Mouse (Mus musculus) midbrain, embryonic 14.5 days (tissue): ENCODE data around the gene Rcan1. TPM values are rescaled to one million over a fixed set of nuclear protein-coding genes. Genes with fewer than 3 reads are reported as not detected.

ENCODE experiments used
- ATAC-seq: fragments of 200-750 bp; cut with Nextera tagmentation; 2 replicates; pipeline ENCODE4 v1.8.0; 2017; ENCODE audit warnings: moderate number of reproducible peaks, moderate library complexity; ENCODE audit not compliant: low FRiP score, low TSS enrichment
- DNase-seq: peaks from one replicate; pipeline ENCODE4 v3.0.0-alpha.2; 2015
- H3K27ac ChIP-seq: fragments of 300-500 bp; sonication (generic); replicated peaks from 2 replicates; pipeline ENCODE4 v1.5.1; 2014; ENCODE audit warnings: mild to moderate bottlenecking, low read depth, low read length, moderate library complexity
- H3K27me3 ChIP-seq: fragments of 300-500 bp; sonication (generic); 2 replicates; pipeline ENCODE4 v1.6.1; 2014; ENCODE audit warnings: low read length, control low read depth, mixed read lengths; ENCODE audit not compliant: control insufficient read depth, insufficient read depth
- H3K36me3 ChIP-seq: fragments of 300-500 bp; sonication (generic); 2 replicates; pipeline ENCODE4 v1.6.1; 2014; ENCODE audit warnings: low read length, control low read depth; ENCODE audit not compliant: control insufficient read depth, insufficient read depth
- H3K4me1 ChIP-seq: fragments of 300-500 bp; sonication (generic); 2 replicates; pipeline ENCODE4 v1.6.1; 2014; ENCODE audit warnings: mild to moderate bottlenecking, antibody characterized with exemption, low read length, control low read depth; ENCODE audit not compliant: control insufficient read depth, insufficient read depth
- H3K4me2 ChIP-seq: fragments of 300-500 bp; sonication (generic); 2 replicates; pipeline ENCODE4 v1.6.1; 2014; ENCODE audit warnings: mild to moderate bottlenecking, low read length, moderate library complexity
- H3K4me3 ChIP-seq: fragments of 300-500 bp; sonication (generic); replicated peaks from 2 replicates; pipeline ENCODE4 v1.5.1; 2014; ENCODE audit warnings: low read depth, low read length
- H3K9ac ChIP-seq: fragments of 300-500 bp; sonication (generic); replicated peaks from 2 replicates; pipeline ENCODE4 v1.6.1; 2014; ENCODE audit warnings: mild to moderate bottlenecking, low read length, moderate library complexity
- H3K9me3 ChIP-seq: fragments of 300-500 bp; sonication (generic); 2 replicates; pipeline ENCODE4 v1.6.1; 2016; ENCODE audit warnings: low read length, control low read depth, mixed read lengths; ENCODE audit not compliant: control insufficient read depth
- WGBS: fragments of 180-500 bp; shearing (Covaris S2); extraction: QIAGEN DNeasy Blood & Tissue Kit; methylation state at CpG from one replicate; pipeline ENCODE4 v1.1.7; 2014; 5-methylcytosine and 5-hydroxymethylcytosine counted together
- polyA plus RNA-seq: library from polyadenylated mRNA; unstranded; fragments of >200 nt; fragmentation: Nextera tagmentation; extraction: Ambion mirVana; gene quantifications from 2 replicates; pipeline ENCODE4 v1.2.1, GENCODE M21; 2014

Rcan1 gene
- polyA plus RNA-seq, 1 experiment from 2014 or later = 71.1 TPM

DNA sequence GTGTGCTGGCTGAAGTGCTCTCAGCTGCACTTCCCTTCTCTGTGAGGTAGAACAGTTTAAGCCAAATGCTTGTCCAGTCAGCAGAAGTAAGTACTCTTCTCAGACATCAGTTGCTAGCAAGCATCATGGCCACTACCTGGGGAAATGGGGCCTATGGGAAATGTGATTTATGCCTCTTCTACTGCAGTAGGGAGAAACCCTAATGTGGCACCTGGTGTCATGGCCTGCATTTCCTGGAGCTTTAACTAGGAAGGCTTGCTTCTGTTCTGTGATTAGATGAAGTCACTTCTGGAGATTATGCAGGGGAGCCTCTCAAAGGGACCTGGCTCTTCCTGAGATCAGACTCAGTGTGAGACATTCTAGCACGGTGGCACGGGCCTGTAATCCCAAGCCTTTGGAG, 60.3 kb downstream of the Rcan1 start:
- H3K27ac ChIP-seq = no peak overlapping the region
- H3K27me3 ChIP-seq = no peaks in the 10 kb centered on the region
- peaks cover 10% of the 10 kb centered on the region for H3K4me1 ChIP-seq
- no peak overlapping the region for H3K4me3 ChIP-seq
- DNase-seq (no peak), ATAC-seq (no peak)
- H3K9ac ChIP-seq = no peak overlapping the region
- H3K9me3 ChIP-seq = no peaks in the 10 kb centered on the region
- no peaks in the 10 kb centered on the region for H3K36me3 ChIP-seq
- no peak overlapping the region for H3K4me2 ChIP-seq
- WGBS = 74% methylated on average over 2 of the region's 2 CpGs

DNA sequence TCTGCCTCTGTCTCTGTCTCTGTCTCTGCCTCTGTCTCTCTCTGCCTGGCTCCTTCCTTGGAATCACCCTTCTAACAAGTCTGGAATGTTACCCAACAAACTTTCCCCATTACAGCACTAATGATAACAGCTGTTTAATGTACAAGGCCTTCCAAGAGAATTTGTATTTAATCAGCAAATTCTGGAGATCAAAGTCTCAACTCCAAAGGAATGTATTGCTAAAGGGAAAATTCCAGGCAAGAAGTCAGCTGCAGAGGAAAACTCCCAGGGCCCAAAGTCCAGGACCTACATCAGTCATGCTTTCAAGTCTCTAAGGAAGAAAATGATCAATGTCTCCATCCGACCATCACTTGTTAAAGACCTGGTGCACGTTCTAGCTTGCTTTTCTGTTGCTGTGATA, 62.8 kb downstream of the Rcan1 start:
- ATAC-seq = no peak
- DNase-seq = no peak
- Histone ChIP-seq H3K27ac (no peak overlapping the region), H3K27me3 (no peaks in the 10 kb centered on the region), H3K9me3 (no peaks in the 10 kb centered on the region), H3K4me3 (no peak overlapping the region), H3K36me3 (no peaks in the 10 kb centered on the region), H3K4me1 (peaks cover 9% of the 10 kb centered on the region), H3K4me2 (no peak overlapping the region), H3K9ac (no peak overlapping the region)
- 84% methylated on average over 2 of the region's 2 CpGs for whole genome bisulfite sequencing

GRCm38 (mm10) chr16:92404141-92404540, 66.5 kb downstream of the Rcan1 start:
- Histone ChIP-seq H3K27ac (no peak overlapping the region), H3K4me3 (no peak overlapping the region), H3K9me3 (no peaks in the 10 kb centered on the region), H3K9ac (no peak overlapping the region), H3K36me3 (no peaks in the 10 kb centered on the region), H3K4me1 (peaks cover 16% of the 10 kb centered on the region), H3K27me3 (no peaks in the 10 kb centered on the region), H3K4me2 (no peak overlapping the region)
- WGBS = 94% methylated on average over 2 of the region's 2 CpGs
- DNase-seq (no peak), ATAC-seq (no peak)

DNA sequence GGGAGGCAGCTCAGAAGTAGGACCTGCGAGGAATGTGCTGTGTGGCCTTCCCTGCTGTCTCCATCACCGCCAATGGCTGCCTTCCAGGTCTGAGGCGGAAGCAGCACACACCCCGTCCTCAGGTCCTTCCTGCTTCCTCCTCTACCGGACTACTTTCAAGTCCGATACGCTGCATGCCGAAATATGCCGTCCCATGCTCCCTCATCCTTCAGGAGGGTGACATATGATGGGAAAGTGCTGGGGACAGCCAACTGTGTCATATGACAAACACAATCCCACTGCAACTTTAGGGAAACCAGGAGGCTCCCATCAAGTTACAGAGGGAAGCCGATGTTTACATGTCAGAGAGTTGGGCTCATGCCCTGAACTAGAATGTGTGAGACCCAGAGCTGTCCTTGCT, 67.6 kb downstream of the Rcan1 start:
- ATAC-seq (no peak), DNase-seq (no peak)
- no peaks in the 10 kb centered on the region for H3K36me3 ChIP-seq
- H3K4me2 ChIP-seq = no peak overlapping the region
- no peaks in the 10 kb centered on the region for H3K27me3 ChIP-seq
- peaks cover 24% of the 10 kb centered on the region for H3K4me1 ChIP-seq
- no peak overlapping the region for H3K27ac ChIP-seq
- no peak overlapping the region for H3K9ac ChIP-seq
- no peaks in the 10 kb centered on the region for H3K9me3 ChIP-seq
- no peak overlapping the region for H3K4me3 ChIP-seq
- WGBS = 86% methylated on average over 10 of the region's 10 CpGs

- Histone ChIP-seq H3K36me3 (no peaks in the 10 kb centered on the region), H3K9ac (no peak overlapping the region), H3K4me1 (peaks cover 24% of the 10 kb centered on the region), H3K9me3 (no peaks in the 10 kb centered on the region), H3K27me3 (no peaks in the 10 kb centered on the region), H3K4me3 (no peak overlapping the region), H3K4me2 (no peak overlapping the region), H3K27ac (no peak overlapping the region)
- no peak for ATAC-seq
- WGBS = 37% methylated on average over 8 of the region's 8 CpGs
- DNase-seq = no peak
These were observed 68.5 kb downstream of the Rcan1 start for GRCm38 (mm10) chr16:92402216-92402615.

DNA sequence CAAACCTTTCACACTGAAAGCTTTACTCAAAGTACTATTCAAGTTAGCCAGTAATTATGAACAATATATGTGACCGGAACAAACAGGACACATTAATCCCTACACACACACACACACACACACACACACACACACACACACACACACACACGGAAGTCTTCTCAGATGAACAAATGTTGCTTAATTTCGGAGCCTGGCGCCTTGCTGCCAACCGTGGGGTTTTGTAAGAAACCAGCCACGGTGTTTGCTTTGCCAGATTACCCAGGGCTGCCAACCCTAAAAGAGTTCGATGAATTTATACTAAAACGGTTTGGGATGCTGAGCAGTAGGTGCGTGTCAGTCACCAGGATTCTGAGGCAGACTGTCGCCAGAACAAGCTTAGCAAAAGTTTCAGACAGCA, 69.5 kb downstream of the Rcan1 start:
- WGBS = 51% methylated on average over 10 of the region's 10 CpGs
- Histone ChIP-seq H3K27ac (no peak overlapping the region), H3K27me3 (no peaks in the 10 kb centered on the region), H3K4me2 (no peak overlapping the region), H3K4me3 (no peak overlapping the region), H3K9ac (no peak overlapping the region), H3K9me3 (no peaks in the 10 kb centered on the region), H3K4me1 (peaks cover 24% of the 10 kb centered on the region), H3K36me3 (peaks cover 7% of the 10 kb centered on the region)
- DNase-seq (no peak), ATAC-seq (no peak)

- peak; percentile 77 for ATAC-seq
- Histone ChIP-seq H3K27me3 (no peaks in the 10 kb centered on the region), H3K4me1 (peaks cover 24% of the 10 kb centered on the region), H3K36me3 (peaks cover 21% of the 10 kb centered on the region), H3K9me3 (no peaks in the 10 kb centered on the region), H3K4me2 (peak overlapping the region; percentile 72), H3K9ac (peak overlapping the region; percentile 48), H3K4me3 (peak overlapping the region; percentile 36), H3K27ac (peak overlapping the region; percentile 73)
- peak; percentile 91 for DNase-seq
- under 1% methylated on average over 37 of the region's 37 CpGs for WGBS
These were observed 70.9 kb downstream of the Rcan1 start for GRCm38 (mm10) chr16:92399490-92400458.

DNA sequence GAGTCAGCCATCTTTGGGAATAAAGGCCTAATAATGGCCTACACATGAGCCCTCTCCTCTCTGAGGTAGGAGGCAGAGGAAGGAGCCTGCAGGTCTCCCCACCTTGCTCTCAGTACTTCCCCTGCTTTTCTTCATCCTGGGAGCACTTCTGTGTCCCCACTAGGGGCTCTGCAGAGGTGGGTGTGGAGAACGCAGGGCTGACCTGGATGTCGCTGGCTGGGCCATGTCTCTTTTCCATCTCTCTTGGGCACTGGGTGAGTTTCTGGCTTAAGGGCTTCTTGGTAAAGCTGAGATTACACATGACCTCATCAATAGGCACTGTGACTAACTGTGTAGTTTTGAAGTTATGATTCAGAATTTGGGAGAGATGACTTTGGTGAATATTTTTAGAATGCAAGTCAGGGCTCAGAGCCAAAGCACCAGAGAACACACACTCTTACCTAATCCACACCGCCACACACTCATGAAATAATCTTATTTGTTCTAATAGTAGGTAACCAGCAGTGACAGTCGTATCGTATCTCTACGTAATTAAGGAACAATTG, 72.0 kb downstream of the Rcan1 start:
- H3K27me3 ChIP-seq = no peaks in the 10 kb centered on the region
- no peak overlapping the region for H3K27ac ChIP-seq
- ATAC-seq = no peak
- no peak overlapping the region for H3K9ac ChIP-seq
- 0 out of 2 replicates have a peak overlapping the region, but pooled peaks have one; percentile 36 for H3K4me3 ChIP-seq
- peaks cover 24% of the 10 kb centered on the region for H3K36me3 ChIP-seq
- DNase-seq = no peak
- 49% methylated on average over 6 of the region's 6 CpGs for WGBS
- peaks cover 24% of the 10 kb centered on the region for H3K4me1 ChIP-seq
- no peaks in the 10 kb centered on the region for H3K9me3 ChIP-seq
- peak overlapping the region; percentile 72 for H3K4me2 ChIP-seq
